Mouse (Mus musculus) neural tube, embryonic 10.5 days (tissue): ENCODE results near the gene Ccdc88b.
"Not testable (repeated sequence)": the region's sequence is repeated elsewhere in the genome, so short reads cannot be mapped to it uniquely, and the experiment has no call there.

Experiments used
- DNase-seq: peaks from one replicate; pipeline ENCODE4 v3.0.0-alpha.2; 2017; ENCODE audit warnings: low spot score; ENCODE audit errors: extremely low spot score

Ccdc88b gene

GRCm38 (mm10) chr19:6858031-6858430 lies at the start of gene Ccdc88b:
Gene Ccdc88b (minus strand): TSS chr19:6858211.
- no peak for DNase-seq

- DNase-seq = no peak
These were observed 49.1 kb upstream of the Ccdc88b start for GRCm38 (mm10) chr19:6907094-6907493.

DNA sequence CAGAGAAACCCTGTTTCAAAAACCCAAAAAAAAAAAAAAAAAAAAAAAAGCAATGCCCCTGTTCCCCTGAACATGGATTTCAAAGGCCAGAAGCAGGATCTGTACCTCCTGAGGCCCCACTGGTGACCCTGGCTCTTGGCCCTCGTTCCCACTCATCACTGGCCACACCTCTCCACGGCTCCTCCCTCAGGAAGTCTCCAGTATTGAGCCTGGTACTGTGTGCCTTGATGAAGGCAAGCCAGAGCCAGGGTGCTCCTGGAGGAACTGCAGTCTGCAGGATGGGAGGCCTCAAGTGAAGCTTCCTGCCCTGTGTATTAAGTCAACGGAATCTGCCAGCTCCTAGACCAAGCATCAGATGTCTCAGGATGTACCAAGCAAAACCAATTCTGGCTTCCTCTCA lies 48.2 kb upstream of the Ccdc88b start:
- DNase-seq = no peak

DNA sequence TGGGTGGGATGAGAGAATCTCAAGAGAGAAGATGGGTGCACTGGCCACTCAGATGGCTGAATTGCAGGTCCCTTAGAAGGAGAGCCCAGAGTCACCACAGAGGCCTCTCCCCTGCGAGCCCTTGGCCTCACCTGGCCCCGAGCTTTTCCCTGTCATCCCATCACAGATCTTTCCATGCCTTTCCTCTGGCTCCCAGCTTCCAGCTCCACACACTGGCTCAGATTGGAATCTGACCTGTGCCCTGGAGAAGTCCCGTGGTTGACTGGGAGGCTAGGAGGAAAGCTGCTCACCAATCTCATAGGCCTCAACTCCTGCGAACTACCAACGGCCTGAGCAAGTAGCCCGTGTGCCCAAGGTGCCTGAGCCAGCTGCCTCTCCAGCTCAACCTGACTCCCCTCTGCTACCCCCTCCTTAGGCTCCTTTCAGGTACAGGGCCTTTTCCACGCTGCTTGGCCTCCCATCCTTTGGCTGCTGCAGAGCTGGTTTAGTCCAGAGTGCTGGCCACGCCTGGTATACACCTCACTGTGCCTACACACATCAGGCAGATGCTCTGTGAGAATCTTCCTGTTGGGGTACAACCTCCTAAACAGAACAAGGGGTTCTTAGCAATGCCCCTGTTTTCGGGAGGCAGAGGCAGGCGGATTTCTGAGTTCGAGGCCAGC lies 47.6 kb upstream of the Ccdc88b start:
- DNase-seq = no peak

- DNase-seq = no peak
These were observed 46.8 kb upstream of the Ccdc88b start for GRCm38 (mm10) chr19:6904846-6905245.

DNA sequence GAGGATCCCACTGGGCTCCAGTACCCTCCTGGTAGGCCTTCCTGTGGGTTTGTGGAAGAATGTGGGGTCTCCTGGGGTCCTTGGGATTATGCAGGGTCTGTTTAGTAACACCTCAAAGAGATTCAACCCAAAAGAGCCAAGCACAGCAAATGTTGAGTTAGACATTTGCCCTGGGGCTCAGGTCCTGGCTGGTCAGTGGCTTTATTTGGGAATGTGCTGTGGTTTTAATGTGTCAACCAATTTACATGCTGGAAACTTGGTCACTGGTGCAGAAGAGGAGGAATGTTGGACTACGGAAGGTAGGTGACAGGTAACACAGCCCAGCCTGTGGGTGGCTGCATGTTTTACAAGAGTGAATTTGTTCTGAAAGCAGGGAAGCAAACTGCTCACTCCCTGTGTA lies 45.0 kb upstream of the Ccdc88b start:
- DNase-seq = no peak

GRCm38 (mm10) chr19:6899641-6900040 lies 41.6 kb upstream of the Ccdc88b start:
- no peak for DNase-seq

GRCm38 (mm10) chr19:6895608-6896305 lies 37.7 kb upstream of the Ccdc88b start:
- not testable (repeated sequence) for DNase-seq

DNA sequence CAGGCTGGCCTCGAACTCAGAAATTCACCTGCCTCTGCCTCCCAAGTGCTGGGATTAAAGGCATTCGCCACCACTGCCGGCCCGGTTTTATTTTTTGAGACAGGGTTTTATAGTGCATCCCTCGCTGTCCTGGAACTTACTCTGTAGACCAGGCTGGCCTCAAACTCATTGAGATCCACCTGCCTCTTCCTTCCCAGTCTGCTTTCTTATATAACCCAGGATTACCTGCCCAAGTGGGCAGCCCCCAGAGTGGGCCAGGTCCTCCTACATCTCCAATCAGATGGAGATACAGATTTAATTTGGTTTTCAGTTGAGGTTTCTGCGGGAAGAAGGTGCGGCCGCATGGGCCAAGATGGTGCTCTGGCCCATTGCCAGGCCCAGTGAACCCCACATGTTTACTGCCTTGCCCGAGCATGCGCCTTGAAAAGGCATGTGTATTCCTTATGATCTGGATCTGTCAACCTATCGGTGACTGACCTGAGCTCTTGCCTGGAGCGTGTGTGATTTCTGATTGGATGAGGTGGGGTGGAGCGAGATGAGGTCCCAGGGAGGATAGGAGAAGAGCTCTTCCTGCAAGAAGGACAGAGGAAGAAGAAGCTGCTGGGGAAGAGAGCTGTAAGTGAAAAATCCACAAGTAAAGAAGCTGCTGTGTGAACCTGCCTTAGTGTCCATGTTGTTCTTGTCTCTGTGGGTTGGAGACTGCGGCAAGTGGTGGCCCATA lies 35.9 kb upstream of the Ccdc88b start:
- DNase-seq = no peak

GRCm38 (mm10) chr19:6892512-6892911 lies 34.5 kb upstream of the Ccdc88b start:
- DNase-seq = no peak

DNA sequence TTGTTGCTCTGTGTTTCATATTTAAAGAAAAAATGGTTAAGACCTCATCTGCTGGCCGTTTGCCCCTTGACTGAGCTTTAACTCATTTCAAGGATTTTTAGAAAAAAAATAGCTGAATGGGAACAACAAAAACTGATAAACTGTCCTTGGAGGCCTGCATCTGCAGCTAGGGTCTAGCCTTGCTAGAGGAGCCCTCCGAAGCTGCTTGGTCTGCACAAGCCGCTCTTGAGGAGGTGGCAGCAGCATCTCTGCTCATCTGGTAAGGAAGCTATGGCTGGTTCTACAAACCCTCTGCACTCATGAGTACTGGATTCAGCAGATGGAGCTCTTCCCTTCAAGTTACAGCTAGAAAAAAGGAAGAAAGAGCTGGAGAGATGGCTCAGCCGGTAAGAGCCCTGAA lies 20.0 kb upstream of the Ccdc88b start:
- no peak for DNase-seq

DNA sequence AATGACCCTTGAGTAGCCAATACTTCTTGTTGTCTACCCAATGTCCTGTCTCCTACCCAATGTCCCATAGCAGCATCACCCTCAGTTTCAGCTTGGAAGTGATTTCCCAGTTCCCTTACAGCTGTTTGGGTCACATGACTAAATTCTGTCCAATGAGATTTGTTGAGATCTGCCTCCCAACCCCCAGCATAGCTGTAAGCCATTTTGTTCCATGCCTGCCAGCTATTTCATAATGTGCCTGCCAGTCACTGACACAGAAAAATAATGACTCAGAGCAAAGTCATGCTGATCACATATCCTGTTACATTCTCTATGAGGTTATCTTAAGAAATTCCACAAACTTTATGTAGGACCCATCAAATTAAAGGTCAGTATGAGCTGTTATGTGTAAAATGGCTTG lies 18.8 kb upstream of the Ccdc88b start:
- DNase-seq = no peak

- no peak for DNase-seq
These were observed 17.8 kb upstream of the Ccdc88b start for GRCm38 (mm10) chr19:6875834-6876233.

GRCm38 (mm10) chr19:6874257-6874656 lies 16.2 kb upstream of the Ccdc88b start:
- no peak for DNase-seq

DNA sequence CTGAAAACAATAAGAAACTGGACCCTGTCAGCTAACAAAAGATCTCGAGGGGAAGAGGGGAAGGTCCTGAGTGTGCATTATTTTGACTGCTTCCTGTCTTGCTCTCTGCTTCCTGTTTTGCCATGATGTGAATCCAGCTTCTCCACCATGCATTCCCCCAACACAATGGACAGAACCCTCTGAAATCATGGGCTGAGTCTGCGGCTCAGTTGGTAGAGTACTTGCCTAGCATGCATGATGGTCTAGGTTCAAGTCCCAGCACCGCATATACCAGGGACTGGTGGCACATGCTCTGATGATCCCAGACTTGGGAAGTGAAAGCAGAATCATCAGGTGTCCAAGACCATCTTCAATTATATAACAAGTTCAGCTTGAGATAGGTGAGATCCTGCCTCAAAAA lies 14.7 kb upstream of the Ccdc88b start:
- DNase-seq = no peak

GRCm38 (mm10) chr19:6871574-6872271 lies 13.7 kb upstream of the Ccdc88b start:
- no peak for DNase-seq

GRCm38 (mm10) chr19:6869355-6869754 lies 11.3 kb upstream of the Ccdc88b start:
- no peak for DNase-seq

DNA sequence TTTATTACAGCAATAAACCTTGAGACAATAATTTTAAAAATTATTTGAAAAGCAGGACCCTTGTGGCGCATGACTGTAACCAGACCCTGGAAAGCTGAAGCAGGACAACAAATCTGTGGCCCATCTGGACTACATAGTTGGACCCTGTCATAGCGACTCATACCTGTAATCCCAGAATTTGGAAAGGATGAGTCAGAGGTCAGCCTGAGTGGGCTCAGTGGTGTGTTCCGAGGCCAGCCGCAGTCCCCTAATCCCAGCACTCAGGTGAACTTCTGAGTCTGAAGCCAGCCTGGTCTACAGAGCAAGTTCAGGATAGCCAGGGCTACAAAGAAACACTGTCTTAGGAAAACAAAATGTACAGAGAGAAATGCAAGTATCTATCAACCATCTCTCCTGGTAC lies 3.4 kb upstream of the Ccdc88b start:
- DNase-seq = no peak

DNA sequence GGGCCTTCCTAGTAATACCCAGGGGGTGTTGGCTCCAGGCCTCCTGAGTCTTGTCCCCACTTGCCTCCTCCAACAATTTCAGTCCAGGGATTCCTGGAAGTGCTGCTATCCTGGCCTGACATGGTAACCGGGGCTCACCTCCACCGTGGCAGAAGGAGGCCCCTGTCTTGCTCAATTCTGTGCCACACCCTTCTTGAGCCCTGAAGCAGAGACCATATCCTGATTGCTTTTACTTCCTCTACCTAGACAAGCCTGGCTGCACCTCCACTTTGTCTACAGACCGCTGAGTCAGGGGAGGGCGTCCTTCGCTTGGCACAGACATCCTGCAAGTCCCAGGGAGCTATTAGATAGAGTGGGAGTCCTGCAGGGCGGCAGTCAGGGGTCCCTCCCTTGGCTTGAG lies 2.7 kb upstream of the Ccdc88b start:
- DNase-seq = no peak

DNA sequence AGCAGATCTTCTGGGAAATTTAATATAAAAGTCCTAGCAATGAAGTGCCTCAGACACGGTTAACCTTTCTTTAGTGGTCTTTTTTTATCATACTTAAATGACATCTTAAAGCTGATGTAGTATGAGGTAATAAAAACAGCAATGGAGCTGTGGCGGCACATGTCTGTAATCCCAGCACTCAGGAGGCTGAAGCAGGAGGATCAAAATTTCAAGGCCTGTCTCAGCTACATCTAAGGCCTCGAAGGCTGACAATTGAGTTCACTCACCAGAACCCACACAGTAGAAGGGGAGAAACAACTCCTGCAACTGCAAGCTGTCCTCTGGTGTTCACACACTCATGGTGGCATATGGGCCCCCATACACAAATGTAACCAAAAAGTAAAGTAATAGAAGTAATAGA lies 2.0 kb upstream of the Ccdc88b start:
- DNase-seq = no peak

GRCm38 (mm10) chr19:6859032-6859651 lies 1.1 kb upstream of the Ccdc88b start:
- DNase-seq = no peak
